Mouse (Mus musculus): ENCODE data around the gene Cib4.

GRCm38 (mm10) chr5:30438931-30439330, 106.7 kb downstream of the Cib4 start:
- TF ChIP-seq POLR2A (IDR thresholded peaks at IDR 0.05; ENCODE audit: borderline replicate concordance, extremely low read depth, insufficient read depth, insufficient read length, poor library complexity, severe bottlenecking) (no peak), CTCF (IDR thresholded peaks at IDR 0.05; ENCODE audit: borderline replicate concordance, extremely low read depth, insufficient read depth, insufficient read length) (no peak)
